Mouse (Mus musculus) hindbrain, embryonic 14.5 days (tissue): ENCODE results near the gene Tmem126a. TPM values are rescaled to one million over a fixed set of nuclear protein-coding genes. Genes with fewer than 3 reads are reported as not detected.
A peak's percentile ranks its signal among the peaks of the same experiment; 100 is the strongest.

Experiments used
- ATAC-seq: fragments of 200-750 bp; cut with Nextera tagmentation; 2 replicates; pipeline ENCODE4 v1.8.0; 2017; ENCODE audit warnings: moderate number of reproducible peaks, mild to moderate bottlenecking, moderate TSS enrichment, moderate library complexity; ENCODE audit not compliant: low FRiP score
- DNase-seq: peaks from one replicate; pipeline ENCODE4 v3.0.0-alpha.2; 2015; ENCODE audit warnings: low spot score
- H3K27ac ChIP-seq: fragments of 300-500 bp; sonication (generic); 2 replicates; pipeline ENCODE4 v1.5.1; 2014; ENCODE audit warnings: mild to moderate bottlenecking, moderate library complexity
- H3K27me3 ChIP-seq: fragments of 300-500 bp; sonication (generic); 2 replicates; pipeline ENCODE4 v1.6.1; 2014; ENCODE audit warnings: mild to moderate bottlenecking, low read length, mixed read lengths; ENCODE audit not compliant: control insufficient read depth, insufficient read depth
- H3K36me3 ChIP-seq: fragments of 300-500 bp; sonication (generic); replicated peaks from 2 replicates; pipeline ENCODE4 v1.6.1; 2014; ENCODE audit not compliant: control insufficient read depth, insufficient read depth
- H3K4me1 ChIP-seq: fragments of 300-500 bp; sonication (generic); replicated peaks from 2 replicates; pipeline ENCODE4 v1.6.1; 2014; ENCODE audit warnings: antibody characterized with exemption, low read length, mixed read lengths; ENCODE audit not compliant: control insufficient read depth, insufficient read depth
- H3K4me2 ChIP-seq: fragments of 300-500 bp; sonication (generic); replicated peaks from 2 replicates; pipeline ENCODE4 v1.6.1; 2014; ENCODE audit warnings: mild to moderate bottlenecking, moderate library complexity
- H3K4me3 ChIP-seq: fragments of 300-500 bp; sonication (generic); replicated peaks from 2 replicates; pipeline ENCODE4 v1.5.1; 2014; ENCODE audit warnings: mild to moderate bottlenecking, low read length
- H3K9ac ChIP-seq: fragments of 300-500 bp; sonication (generic); 2 replicates; pipeline ENCODE4 v1.6.1; 2014
- H3K9me3 ChIP-seq: fragments of 300-500 bp; sonication (generic); 2 replicates; pipeline ENCODE4 v1.6.1; 2016; ENCODE audit warnings: low read length; ENCODE audit not compliant: control insufficient read depth
- WGBS: fragments of 180-500 bp; shearing (Covaris S2); extraction: QIAGEN DNeasy Blood & Tissue Kit; methylation state at CpG from one replicate; pipeline ENCODE4 v1.1.7; 2014; 5-methylcytosine and 5-hydroxymethylcytosine counted together
- polyA plus RNA-seq: library from polyadenylated mRNA; unstranded; fragments of >200 nt; fragmentation: Nextera tagmentation; extraction: Ambion mirVana; gene quantifications from 2 replicates; pipeline ENCODE4 v1.2.1, GENCODE M21; 2014

Gene Tmem126a
- polyA plus RNA-seq, 1 experiment from 2014 or later: 132 TPM

- Histone ChIP-seq H3K36me3 (no peaks in the 10 kb centered on the region), H3K27ac (peak within 1 kb of the TSS; percentile 73)
- peak; percentile 100 for ATAC-seq
These were observed 30.7 kb downstream of the Tmem126a start, which contains the start of gene Ccdc89 for GRCm38 (mm10) chr7:90426020-90427001. Ccdc89 (plus strand) TSS chr7:90426577.

GRCm38 (mm10) chr7:90409934-90410333, 47.1 kb downstream of the Tmem126a start:
- H3K4me1 ChIP-seq: no peaks in the 10 kb centered on the region
- no peak overlapping the region for H3K27ac ChIP-seq
- H3K9me3 ChIP-seq: no peaks in the 10 kb centered on the region
- no peak overlapping the region for H3K9ac ChIP-seq
- DNase-seq (peak; percentile 79), ATAC-seq (no peak)
- H3K27me3 ChIP-seq: no peaks in the 10 kb centered on the region
- no peaks in the 10 kb centered on the region for H3K36me3 ChIP-seq
- 57% methylated on average over 3 of the region's 3 CpGs for WGBS
- H3K4me2 ChIP-seq: no peak overlapping the region
- H3K4me3 ChIP-seq: no peak overlapping the region

More at GRCm38 (mm10) chr7:90426020-90427001, 30.7 kb downstream of the Tmem126a start, which contains the start of gene Ccdc89:
- H3K9me3 ChIP-seq: no peaks in the 10 kb centered on the region
- H3K9ac ChIP-seq: peak within 1 kb of the TSS; percentile 52
- peaks cover 11% of the 10 kb centered on the region; the same call in 1 of the 2 replicates for H3K4me1 ChIP-seq
- peak within 1 kb of the TSS; percentile 36 for H3K4me3 ChIP-seq
- peak; percentile 91 for DNase-seq
- 20% methylated on average over 29 of the region's 29 CpGs for WGBS
- H3K27me3 ChIP-seq: no peaks in the 10 kb centered on the region
- H3K4me2 ChIP-seq: peak within 1 kb of the TSS; percentile 81

Other genes with a start within 250 kb of the Tmem126a start
- gene Ccdc83, start 191.5 kb downstream of the Tmem126a start, polyA plus RNA-seq: not detected in 2 replicates
- gene Sytl2, start 155.0 kb downstream of the Tmem126a start, polyA plus RNA-seq: 8.0 and 8.3 TPM in 2 replicates
- 1.9 and 2.3 TPM in 2 replicates for gene Ccdc89, start 30.7 kb downstream of the Tmem126a start, polyA plus RNA-seq
- 45.4 and 52.9 TPM in 2 replicates for gene Crebzf, start 14.5 kb downstream of the Tmem126a start, polyA plus RNA-seq
- gene Tmem126b, start 18.8 kb upstream of the Tmem126a start, polyA plus RNA-seq: 40.8 and 44.5 TPM in 2 replicates
- 30.0 and 32.0 TPM in 2 replicates for gene Dlg2, start 19.4 kb upstream of the Tmem126a start, polyA plus RNA-seq